Comparison of ENCODE assay signal across 9 mouse cellular contexts in the genomic region with DNA sequence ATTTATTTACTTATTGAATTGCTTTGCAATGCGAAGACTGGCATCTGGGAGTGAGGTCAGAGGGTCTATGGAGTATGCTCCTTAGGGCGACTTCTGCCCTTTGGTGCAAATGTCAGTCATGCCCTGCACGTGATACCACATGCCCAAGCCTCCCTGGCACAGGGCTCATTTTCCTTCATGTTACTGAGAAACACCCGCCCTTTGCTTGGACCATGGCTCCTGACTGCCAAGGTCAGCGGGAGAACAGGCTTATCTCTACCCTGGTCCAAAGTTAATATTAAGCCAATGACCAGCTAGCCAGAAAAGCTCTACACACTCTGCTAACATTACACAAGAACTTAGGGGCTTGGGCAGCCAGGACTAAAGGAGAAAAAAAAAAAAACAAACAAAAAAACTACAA.
A peak's percentile ranks its signal among the peaks of the same experiment; 100 is the strongest.
DNase-seq lines count a peak whose midpoint lies in the region; ATAC-seq and TF ChIP-seq lines count a peak whose summit lies in the region.
"Had no signal": no experiment of that assay in that cellular context is flagged by ENCODE, and none has a peak within 500 bp of the region (broad histone marks: within the 10 kb centered on the region; RNA-seq: fewer than 3 reads in every experiment).

No protein-coding gene starts in this region.

- no peaks in the 10 kb centered on the region; the same call in 1 of the 2 replicates for H3K79me2 ChIP-seq in MEL (ENCODE audit: control insufficient read depth, insufficient read depth, low read length, poor library complexity)

- 66% methylated on average over 5 of the region's 5 CpGs for WGBS in liver, embryonic 15.5 days (ENCODE audit: insufficient replicate concordance)

- no peak for TF ChIP-seq CTCF in MEL (IDR thresholded peaks at IDR 0.05 in 2 of 3, conservative IDR thresholded peaks at IDR 0.05 in 1 of 3; ENCODE audit: control insufficient read depth in 1 of 3, insufficient read depth in 1 of 3, low read depth in 2 of 3, low read length in 3 of 3, poor library complexity in 1 of 3, severe bottlenecking in 1 of 3)

- H3K36me3 ChIP-seq in MEL (ENCODE audit: control insufficient read depth in 1 of 2, insufficient read depth in 2 of 2, low read length in 2 of 2): peaks cover 0 to 44% of the 10 kb centered on the region in 2 experiments; a peak in 2 of 4 replicates
- H3K36me3 ChIP-seq in liver, embryonic 15.5 days (replicated peaks): peaks cover 8% of the 10 kb centered on the region

- no peak for ATAC-seq in liver, embryonic 15.5 days (ENCODE audit: insufficient read depth)
- no peak for ATAC-seq in activated CD4-positive, CD25-positive, alpha-beta regulatory T cell, adult 4 months

- no peak overlapping the region; the same call in 1 of the 2 replicates for H3K4me2 ChIP-seq in liver, embryonic 15.5 days

- H3K9me3 ChIP-seq in MEL (replicated peaks; ENCODE audit: insufficient read depth, low read length): no peaks in the 10 kb centered on the region
- no peaks in the 10 kb centered on the region for H3K9me3 ChIP-seq in liver, embryonic 15.5 days (replicated peaks)

- no peak for DNase-seq in MEL (ENCODE audit: low read depth, low spot score)
- DNase-seq in heart, adult 9 months (ENCODE audit: low spot score in 2 of 2): peak; percentile 48 to 56
- peak; percentile 83 for DNase-seq in kidney, adult 18-20 months
- DNase-seq in T-cell, adult 2 months (ENCODE audit: low spot score): no peak
- DNase-seq in layer of hippocampus, adult 9-10 months (ENCODE audit: low spot score): no peak
- DNase-seq: cerebellum, adult 11 months had no signal

- H3K27me3 ChIP-seq in MEL (ENCODE audit: control insufficient read depth in 1 of 2, insufficient read depth in 2 of 2, low read length in 2 of 2): no peaks in the 10 kb centered on the region
- H3K27me3 ChIP-seq in liver, embryonic 15.5 days: no peaks in the 10 kb centered on the region

- no peak for TF ChIP-seq RAD21 in MEL (IDR thresholded peaks at IDR 0.05; ENCODE audit: low read depth, low read length)

- peak overlapping the region; percentile 11; the same call in 1 of the 2 replicates for H3K9ac ChIP-seq in MEL (ENCODE audit: control insufficient read depth, low read depth, low read length, poor library complexity, severe bottlenecking)
- H3K9ac ChIP-seq in liver, embryonic 15.5 days: no peak overlapping the region

- TF ChIP-seq POLR2A in MEL (IDR thresholded peaks at IDR 0.05; ENCODE audit: control insufficient read depth in 1 of 2, insufficient read depth in 1 of 2, low read depth in 1 of 2, low read length in 2 of 2, poor library complexity in 1 of 2): no peak

- peaks cover 15 to 48% of the 10 kb centered on the region in 2 experiments for H3K4me1 ChIP-seq in MEL (ENCODE audit: control insufficient read depth in 1 of 2, insufficient read depth in 2 of 2, low read length in 2 of 2)
- H3K4me1 ChIP-seq in liver, embryonic 15.5 days (replicated peaks): peaks cover 60% of the 10 kb centered on the region

- no peak overlapping the region; the same call in 1 of the 2 replicates for H3K27ac ChIP-seq in MEL (ENCODE audit: control insufficient read depth, low read depth, low read length)
- H3K27ac ChIP-seq in liver, embryonic 15.5 days (replicated peaks): peak overlapping the region; percentile 79
- H3K27ac ChIP-seq: macrophage had no signal

- TF ChIP-seq EP300 in MEL (IDR thresholded peaks at IDR 0.05; ENCODE audit: low read depth in 1 of 2, low read length in 2 of 2): no peak

- no peak overlapping the region for H3K4me3 ChIP-seq in MEL (ENCODE audit: control insufficient read depth in 1 of 2, insufficient read depth in 1 of 2, low read depth in 2 of 2, low read length in 2 of 2)
- H3K4me3 ChIP-seq in liver, embryonic 15.5 days (replicated peaks): no peak overlapping the region

TF ChIP-seq in MEL, 35 proteins besides CTCF, POLR2A, EP300 and RAD21:
- TF ChIP-seq ELF1 (IDR thresholded peaks at IDR 0.05; ENCODE audit: low read depth, low read length): no peak
- TF ChIP-seq ZKSCAN1 (IDR thresholded peaks at IDR 0.05; ENCODE audit: low read depth, low read length): no peak

Comparison
In these comparisons a context has a peak if more than half of its experiments do, and no peak if none do; other contexts are left out.
1. DNase-seq: peak in heart, adult 9 months (2 of 2) and kidney, adult 18-20 months (single experiment); none in MEL (single experiment), T-cell, adult 2 months (single experiment) and layer of hippocampus, adult 9-10 months (single experiment).